Mouse (Mus musculus): ENCODE results near the gene Mad2l1bp. TPM values are rescaled to one million over a fixed set of nuclear protein-coding genes. Genes with fewer than 3 reads are reported as not detected.

Mad2l1bp gene
- polyA plus RNA-seq (2015; fragmentation: Nextera tagmentation; extraction: Ambion mirVana): 32.4 and 35.6 TPM in 2 replicates

GRCm38 (mm10) chr17:46152847-46153782 is at the start of gene Mad2l1bp:
Gene Mad2l1bp (minus strand): TSS chr17:46153553.
- 3% methylated on average over 33 of the region's 33 CpGs for WGBS
- ATAC-seq (replicated peaks; ENCODE audit: low FRiP score, low read depth): peak; percentile 85
- Histone ChIP-seq H3K4me3 (replicated peaks; ENCODE audit: low read depth, low read length) (peak within 1 kb of the TSS; percentile 56), H3K27me3 (ENCODE audit: insufficient read depth, low read length) (no peaks in the 10 kb centered on the region), H3K9ac (ENCODE audit: low read depth, low read length) (peak within 1 kb of the TSS; percentile 65), H3K4me2 (ENCODE audit: low read length) (peak within 1 kb of the TSS; percentile 83), H3K4me1 (replicated peaks; ENCODE audit: insufficient read depth, low read length) (no peaks in the 10 kb centered on the region), H3K27ac (peak within 1 kb of the TSS; percentile 71), H3K36me3 (ENCODE audit: insufficient read depth, low read length) (peaks cover 6% of the 10 kb centered on the region; the same call in 1 of the 2 replicates), H3K9me3 (replicated peaks; ENCODE audit: low read length) (no peaks in the 10 kb centered on the region)
- TF ChIP-seq CTCF (IDR thresholded peaks at IDR 0.05; ENCODE audit: low read depth): no peak
- peak; percentile 98 for DNase-seq (ENCODE audit: low spot score)

- peak overlapping the region; percentile 81 for H3K27ac ChIP-seq
- peak overlapping the region; percentile 80 for H3K4me3 ChIP-seq (replicated peaks; ENCODE audit: low read depth, low read length)
- no peaks in the 10 kb centered on the region for H3K27me3 ChIP-seq (ENCODE audit: insufficient read depth, low read length)
- no peak for ATAC-seq (replicated peaks; ENCODE audit: low FRiP score, low read depth)
- H3K4me1 ChIP-seq (replicated peaks; ENCODE audit: insufficient read depth, low read length): peaks cover 14% of the 10 kb centered on the region; the same call in 1 of the 2 replicates
- no peak for TF ChIP-seq CTCF (IDR thresholded peaks at IDR 0.05; ENCODE audit: low read depth)
- H3K36me3 ChIP-seq (ENCODE audit: insufficient read depth, low read length): peaks cover 14% of the 10 kb centered on the region
- H3K9me3 ChIP-seq (replicated peaks; ENCODE audit: low read length): no peaks in the 10 kb centered on the region
- under 1% methylated on average over 20 of the region's 20 CpGs for WGBS
- H3K4me2 ChIP-seq (ENCODE audit: low read length): peak overlapping the region; percentile 82
- peak; percentile 47 for DNase-seq (ENCODE audit: low spot score)
- peak overlapping the region; percentile 69 for H3K9ac ChIP-seq (ENCODE audit: low read depth, low read length)
Measured at GRCm38 (mm10) chr17:46203078-46203477, 49.7 kb upstream of the Mad2l1bp start.

GRCm38 (mm10) chr17:46202421-46203071 is 49.2 kb upstream of the Mad2l1bp start, which contains the start of the genes Polh and Xpo5:
Gene Polh (minus strand): TSS chr17:46202645.
Gene Xpo5 (plus strand): TSS chr17:46202782.
- peaks cover 14% of the 10 kb centered on the region; the same call in 1 of the 2 replicates for H3K4me1 ChIP-seq (replicated peaks; ENCODE audit: insufficient read depth, low read length)
- under 1% methylated on average over 66 of the region's 66 CpGs for WGBS
- H3K27ac ChIP-seq: peak within 1 kb of the TSS; percentile 81
- no peaks in the 10 kb centered on the region for H3K27me3 ChIP-seq (ENCODE audit: insufficient read depth, low read length)
- H3K36me3 ChIP-seq (ENCODE audit: insufficient read depth, low read length): peaks cover 13% of the 10 kb centered on the region; the same call in 1 of the 2 replicates
- H3K4me2 ChIP-seq (ENCODE audit: low read length): peak within 1 kb of the TSS; percentile 82
- no peak for TF ChIP-seq CTCF (IDR thresholded peaks at IDR 0.05; ENCODE audit: low read depth)
- peak within 1 kb of the TSS; percentile 74 for H3K9ac ChIP-seq (ENCODE audit: low read depth, low read length)
- ATAC-seq (replicated peaks; ENCODE audit: low FRiP score, low read depth) (peak; percentile 95), DNase-seq (ENCODE audit: low spot score) (peak; percentile 96)
- H3K4me3 ChIP-seq (replicated peaks; ENCODE audit: low read depth, low read length): peak within 1 kb of the TSS; percentile 80
- no peaks in the 10 kb centered on the region for H3K9me3 ChIP-seq (replicated peaks; ENCODE audit: low read length)

- H3K27ac ChIP-seq: no peak overlapping the region
- no peak overlapping the region for H3K9ac ChIP-seq (ENCODE audit: low read depth, low read length)
- peaks cover 14% of the 10 kb centered on the region; the same call in 1 of the 2 replicates for H3K4me1 ChIP-seq (replicated peaks; ENCODE audit: insufficient read depth, low read length)
- H3K36me3 ChIP-seq (ENCODE audit: insufficient read depth, low read length): peaks cover 19% of the 10 kb centered on the region; the same call in 1 of the 2 replicates
- peak; percentile 13 for DNase-seq (ENCODE audit: low spot score)
- H3K27me3 ChIP-seq (ENCODE audit: insufficient read depth, low read length): no peaks in the 10 kb centered on the region
- H3K4me2 ChIP-seq (ENCODE audit: low read length): peak overlapping the region; percentile 79
- ATAC-seq (replicated peaks; ENCODE audit: low FRiP score, low read depth): no peak
- TF ChIP-seq CTCF (IDR thresholded peaks at IDR 0.05; ENCODE audit: low read depth): no peak
- H3K9me3 ChIP-seq (replicated peaks; ENCODE audit: low read length): no peaks in the 10 kb centered on the region
- WGBS: 48% methylated on average over 6 of the region's 6 CpGs
- H3K4me3 ChIP-seq (replicated peaks; ENCODE audit: low read depth, low read length): no peak overlapping the region
Measured at GRCm38 (mm10) chr17:46201151-46201550, 47.8 kb upstream of the Mad2l1bp start.

- WGBS: 92% methylated on average over 2 of the region's 2 CpGs
- H3K4me1 ChIP-seq (replicated peaks; ENCODE audit: insufficient read depth, low read length): no peaks in the 10 kb centered on the region
- no peak for ATAC-seq (replicated peaks; ENCODE audit: low FRiP score, low read depth)
- H3K4me2 ChIP-seq (ENCODE audit: low read length): no peak overlapping the region
- H3K4me3 ChIP-seq (replicated peaks; ENCODE audit: low read depth, low read length): no peak overlapping the region
- no peaks in the 10 kb centered on the region for H3K27me3 ChIP-seq (ENCODE audit: insufficient read depth, low read length)
- no peak overlapping the region for H3K9ac ChIP-seq (ENCODE audit: low read depth, low read length)
- H3K9me3 ChIP-seq (replicated peaks; ENCODE audit: low read length): no peaks in the 10 kb centered on the region
- no peak for DNase-seq (ENCODE audit: low spot score)
- H3K36me3 ChIP-seq (ENCODE audit: insufficient read depth, low read length): peaks cover 45% of the 10 kb centered on the region
- no peak overlapping the region for H3K27ac ChIP-seq
- TF ChIP-seq CTCF (IDR thresholded peaks at IDR 0.05; ENCODE audit: low read depth): no peak
Measured at GRCm38 (mm10) chr17:46188829-46189228, 35.5 kb upstream of the Mad2l1bp start.

- Histone ChIP-seq H3K36me3 (ENCODE audit: insufficient read depth, low read length) (peaks cover 55% of the 10 kb centered on the region), H3K27ac (no peak overlapping the region), H3K4me1 (replicated peaks; ENCODE audit: insufficient read depth, low read length) (no peaks in the 10 kb centered on the region), H3K4me3 (replicated peaks; ENCODE audit: low read depth, low read length) (no peak overlapping the region), H3K9me3 (replicated peaks; ENCODE audit: low read length) (no peaks in the 10 kb centered on the region), H3K4me2 (ENCODE audit: low read length) (no peak overlapping the region), H3K27me3 (ENCODE audit: insufficient read depth, low read length) (no peaks in the 10 kb centered on the region), H3K9ac (ENCODE audit: low read depth, low read length) (no peak overlapping the region)
- DNase-seq (ENCODE audit: low spot score) (no peak), ATAC-seq (replicated peaks; ENCODE audit: low FRiP score, low read depth) (no peak)
- TF ChIP-seq CTCF (IDR thresholded peaks at IDR 0.05; ENCODE audit: low read depth): peak; percentile 57
- 86% methylated on average over 4 of the region's 4 CpGs for WGBS
Measured at GRCm38 (mm10) chr17:46182273-46182672, 28.9 kb upstream of the Mad2l1bp start.
